Mouse (Mus musculus) CH12.LX (cell line): ENCODE measurements at regions not wholly inside any gene's neighbourhood (a gene's known extent, or its start where the extent isn't known, plus 50 kb on each side); places are given as distances from the start of the nearest gene placed in this dataset.

ENCODE experiments used
- DNase-seq: peaks from one replicate; pipeline ENCODE4 v3.0.0-alpha.2; 2013; ENCODE audit errors: extremely low read depth
- H3K27ac ChIP-seq: 2 replicates; pipeline ENCODE4 v1.5.1; 2012; ENCODE audit warnings: low read depth, mild to moderate bottlenecking, control low read depth, moderate library complexity; ENCODE audit not compliant: insufficient read depth
- H3K27me3 ChIP-seq: replicated peaks from 2 replicates; pipeline ENCODE3; 2012; ENCODE audit warnings: inconsistent platforms
- H3K36me3 ChIP-seq, 2 experiments: replicated peaks in 1 of 2; 2 replicates each; pipeline versions ENCODE3 to v1.6.1; 2012; ENCODE audit warnings: inconsistent platforms in 1 of 2, low read length in 1 of 2, mild to moderate bottlenecking in 1 of 2, mixed read lengths in 1 of 2, moderate library complexity in 1 of 2; ENCODE audit not compliant: control insufficient read depth in 1 of 2, insufficient read depth in 1 of 2
- H3K4me1 ChIP-seq, 2 experiments: 2 replicates each; pipeline ENCODE4 v1.6.1; 2012; ENCODE audit warnings: inconsistent platforms in 1 of 2, moderate library complexity in 1 of 2; ENCODE audit not compliant: insufficient read depth in 2 of 2, control insufficient read depth in 1 of 2
- H3K4me2 ChIP-seq: 2 replicates; pipeline ENCODE4 v1.6.1; 2012; ENCODE audit warnings: low read depth, mild to moderate bottlenecking, control low read depth; ENCODE audit not compliant: poor library complexity, insufficient read depth, severe bottlenecking
- H3K4me3 ChIP-seq, 3 experiments: fragments of 150-350 bp in 1 of 3; sonication (generic) in 1 of 3; replicated peaks in 1 of 3; 2 replicates each; pipeline versions ENCODE3 to v1.5.1; 2011 to 2012; ENCODE audit warnings: low read depth in 2 of 3, low read length in 2 of 3, mild to moderate bottlenecking in 2 of 3, moderate library complexity in 2 of 3, control low read depth in 1 of 3, improper control_type of control experiment in 1 of 3, inconsistent platforms in 1 of 3, mixed read lengths in 1 of 3; ENCODE audit not compliant: poor library complexity in 1 of 3
- H3K79me2 ChIP-seq: replicated peaks from 2 replicates; pipeline ENCODE4 v1.6.1; 2012; ENCODE audit warnings: mild to moderate bottlenecking, moderate library complexity; ENCODE audit not compliant: control insufficient read depth, poor library complexity, insufficient read depth, severe bottlenecking; ENCODE audit errors: extremely low read depth
- H3K9ac ChIP-seq: 2 replicates; pipeline ENCODE4 v1.6.1; 2012; ENCODE audit warnings: low read depth, mild to moderate bottlenecking, control low read depth, moderate library complexity; ENCODE audit not compliant: insufficient read depth
- H3K9me3 ChIP-seq: replicated peaks from 2 replicates; pipeline ENCODE3; 2012; ENCODE audit warnings: low read length, inconsistent platforms, mixed read lengths
- CHD1 ChIP-seq: IDR thresholded peaks from 2 replicates; pipeline ENCODE4 v1.6.1; 2012; ENCODE audit warnings: low read depth, low read length, improper control_type of control experiment, inconsistent platforms
- CTCF ChIP-seq, 2 experiments: IDR thresholded peaks in 1 of 2; conservative IDR thresholded peaks in 1 of 2; 2 replicates each; pipeline ENCODE4 v1.5.1; 2011 to 2012; ENCODE audit warnings: low read depth in 2 of 2, low read length in 2 of 2, improper control_type of control experiment in 1 of 2, inconsistent platforms in 1 of 2, mild to moderate bottlenecking in 1 of 2, moderate library complexity in 1 of 2
- EP300 ChIP-seq: IDR thresholded peaks from 2 replicates; pipeline ENCODE4 v1.6.1; 2011; ENCODE audit warnings: low read length, improper control_type of control experiment
- GABPA ChIP-seq: IDR thresholded peaks from 2 replicates; pipeline ENCODE4 v1.6.1; 2012; ENCODE audit warnings: low read depth, low read length, improper control_type of control experiment, inconsistent platforms; ENCODE audit not compliant: insufficient replicate concordance
- HCFC1 ChIP-seq: IDR thresholded peaks from 2 replicates; pipeline ENCODE4 v1.6.1; 2012; ENCODE audit warnings: low read depth, mild to moderate bottlenecking, inconsistent platforms, low read length, improper control_type of control experiment
- IRF4 ChIP-seq: IDR thresholded peaks from 2 replicates; pipeline ENCODE4 v1.6.1; 2014; ENCODE audit warnings: low read depth, mild to moderate bottlenecking, inconsistent platforms, low read length, improper control_type of control experiment
- JUN ChIP-seq: IDR thresholded peaks from 2 replicates; pipeline ENCODE4 v1.6.1; 2011; ENCODE audit warnings: low read depth, mild to moderate bottlenecking, low read length, improper control_type of control experiment, moderate library complexity; ENCODE audit not compliant: insufficient read depth
- JUND ChIP-seq: conservative IDR thresholded peaks from 2 replicates; pipeline ENCODE4 v1.6.1; 2011; ENCODE audit warnings: low read depth, low read length, improper control_type of control experiment
- MAZ ChIP-seq: IDR thresholded peaks from 2 replicates; pipeline ENCODE4 v1.6.1; 2012; ENCODE audit warnings: low read depth, mild to moderate bottlenecking, inconsistent platforms, low read length, improper control_type of control experiment, moderate library complexity
- MXI1 ChIP-seq: IDR thresholded peaks from 2 replicates; pipeline ENCODE4 v1.6.1; 2011; ENCODE audit warnings: mild to moderate bottlenecking, low read depth, low read length, improper control_type of control experiment
- MYC ChIP-seq: IDR thresholded peaks from 2 replicates; pipeline ENCODE4 v1.6.1; 2011; ENCODE audit warnings: low read depth, mild to moderate bottlenecking, improper control_type of control experiment, low read length
- NELFE ChIP-seq: IDR thresholded peaks from 2 replicates; pipeline ENCODE4 v1.6.1; 2011; ENCODE audit warnings: low read depth, low read length, improper control_type of control experiment
- PAX5 ChIP-seq: IDR thresholded peaks from 2 replicates; pipeline ENCODE4 v1.6.1; 2012; ENCODE audit warnings: low read length, inconsistent platforms, mixed read lengths
- POLR2A ChIP-seq: IDR thresholded peaks from 2 replicates; pipeline ENCODE4 v1.6.1; 2011; ENCODE audit warnings: low read depth, mild to moderate bottlenecking, improper control_type of control experiment, low read length
- RAD21 ChIP-seq: IDR thresholded peaks from 2 replicates; pipeline ENCODE4 v1.6.1; 2011; ENCODE audit warnings: low read depth, mild to moderate bottlenecking, low read length, improper control_type of control experiment, moderate library complexity
- RCOR1 ChIP-seq: conservative IDR thresholded peaks from 2 replicates; pipeline ENCODE4 v1.6.1; 2012; ENCODE audit warnings: low read depth, mild to moderate bottlenecking, inconsistent platforms, low read length, improper control_type of control experiment
- SMC3 ChIP-seq: IDR thresholded peaks from 2 replicates; pipeline ENCODE4 v1.6.1; 2011; ENCODE audit warnings: low read depth, low read length, improper control_type of control experiment
- USF2 ChIP-seq: conservative IDR thresholded peaks from 2 replicates; pipeline ENCODE4 v1.6.1; 2011; ENCODE audit warnings: low read depth, low read length, improper control_type of control experiment
- ZKSCAN1 ChIP-seq: IDR thresholded peaks from 2 replicates; pipeline ENCODE4 v1.6.1; 2012; ENCODE audit warnings: low read depth, inconsistent platforms, low read length, improper control_type of control experiment, borderline replicate concordance
- dilution Hi-C: fragments of 300-500 bp; cut with MboI; formaldehyde crosslinking; loops from 2 replicates; pipeline ENCODE4 v1.14.3; 2020; ENCODE audit warnings: low sequenced_read_pairs; ENCODE audit not compliant: extremely low pct_unique_long_range_greater_than_20kb, extremely low pct_ligation_motif_present
- in situ Hi-C: fragments of 300-500 bp; cut with MboI; formaldehyde crosslinking; loops from 3 replicates; pipeline ENCODE4 v1.14.3; 2019; ENCODE audit warnings: low sequenced_read_pairs, low pct_ligation_motif_present, low pct_unique_long_range_greater_than_20kb, mixed read lengths

- no peak for DNase-seq
- TF ChIP-seq SMC3 (no peak), JUND (no peak), ZKSCAN1 (no peak), IRF4 (no peak), EP300 (no peak)
- no peak overlapping the region for H3K9ac ChIP-seq
- no peaks in the 10 kb centered on the region for H3K79me2 ChIP-seq
- H3K4me1 ChIP-seq: no peaks in the 10 kb centered on the region
- no peak overlapping the region for H3K4me2 ChIP-seq
- H3K9me3 ChIP-seq: no peaks in the 10 kb centered on the region
- dilution Hi-C loops: no loop called here
- no peak overlapping the region for H3K27ac ChIP-seq
- no peaks in the 10 kb centered on the region for H3K36me3 ChIP-seq
- in situ Hi-C loops: no loop called here
- no peak overlapping the region for H3K4me3 ChIP-seq
- H3K27me3 ChIP-seq: no peaks in the 10 kb centered on the region
These were observed 205.9 kb upstream of the Rgma start for GRCm38 (mm10) chr7:73169416-73169815.

GRCm38 (mm10) chr7:73172615-73173014 lies 202.7 kb upstream of the Rgma start:
- Histone ChIP-seq H3K27ac (no peak overlapping the region), H3K4me3 (no peak overlapping the region), H3K27me3 (no peaks in the 10 kb centered on the region), H3K4me1 (no peaks in the 10 kb centered on the region), H3K9ac (no peak overlapping the region), H3K9me3 (no peaks in the 10 kb centered on the region), H3K36me3 (no peaks in the 10 kb centered on the region), H3K4me2 (no peak overlapping the region), H3K79me2 (no peaks in the 10 kb centered on the region)
- dilution Hi-C loops: no loop called here
- no peak for TF ChIP-seq MAZ
- TF ChIP-seq PAX5: no peak
- no peak for TF ChIP-seq RAD21
- TF ChIP-seq ZKSCAN1: no peak
- TF ChIP-seq MXI1: no peak
- no peak for TF ChIP-seq HCFC1
- no peak for TF ChIP-seq POLR2A
- TF ChIP-seq CHD1: no peak
- no peak for TF ChIP-seq USF2
- no peak for TF ChIP-seq GABPA
- TF ChIP-seq JUN: no peak
- no peak for TF ChIP-seq NELFE
- no peak for TF ChIP-seq JUND
- no peak for TF ChIP-seq RCOR1
- no peak for TF ChIP-seq CTCF (conservative IDR thresholded peaks at IDR 0.05 in 1 of 2, IDR thresholded peaks at IDR 0.05 in 1 of 2; ENCODE audit: low read depth in 2 of 2, low read length in 2 of 2)
- no peak for TF ChIP-seq IRF4
- TF ChIP-seq MYC: no peak
- DNase-seq: no peak
- in situ Hi-C loops: no loop called here
